Mouse (Mus musculus) ovary, postnatal 10 days (tissue): ENCODE results near the gene Shpk.

Source experiments
- DNase-seq: peaks from one replicate; pipeline ENCODE4 v3.0.0; 2022; ENCODE audit warnings: low spot score

Gene Shpk

GRCm38 (mm10) chr11:73267267-73267666 lies 68.0 kb downstream of the Shpk start, which contains the start of gene Trpv3:
Trpv3 (plus strand) TSS chr11:73267388.
- no peak for DNase-seq
